Mouse (Mus musculus): ENCODE results near the gene Zfp184. TPM values are rescaled to one million over a fixed set of nuclear protein-coding genes. Genes with fewer than 3 reads are reported as not detected.
"Not testable (repeated sequence)": the region's sequence is repeated elsewhere in the genome, so short reads cannot be mapped to it uniquely, and the experiment has no call there.

The Zfp184 gene
- polyA plus RNA-seq (2015; fragmentation: Nextera tagmentation; extraction: Ambion mirVana), result 3.7 and 4.4 TPM in 2 replicates

DNA sequence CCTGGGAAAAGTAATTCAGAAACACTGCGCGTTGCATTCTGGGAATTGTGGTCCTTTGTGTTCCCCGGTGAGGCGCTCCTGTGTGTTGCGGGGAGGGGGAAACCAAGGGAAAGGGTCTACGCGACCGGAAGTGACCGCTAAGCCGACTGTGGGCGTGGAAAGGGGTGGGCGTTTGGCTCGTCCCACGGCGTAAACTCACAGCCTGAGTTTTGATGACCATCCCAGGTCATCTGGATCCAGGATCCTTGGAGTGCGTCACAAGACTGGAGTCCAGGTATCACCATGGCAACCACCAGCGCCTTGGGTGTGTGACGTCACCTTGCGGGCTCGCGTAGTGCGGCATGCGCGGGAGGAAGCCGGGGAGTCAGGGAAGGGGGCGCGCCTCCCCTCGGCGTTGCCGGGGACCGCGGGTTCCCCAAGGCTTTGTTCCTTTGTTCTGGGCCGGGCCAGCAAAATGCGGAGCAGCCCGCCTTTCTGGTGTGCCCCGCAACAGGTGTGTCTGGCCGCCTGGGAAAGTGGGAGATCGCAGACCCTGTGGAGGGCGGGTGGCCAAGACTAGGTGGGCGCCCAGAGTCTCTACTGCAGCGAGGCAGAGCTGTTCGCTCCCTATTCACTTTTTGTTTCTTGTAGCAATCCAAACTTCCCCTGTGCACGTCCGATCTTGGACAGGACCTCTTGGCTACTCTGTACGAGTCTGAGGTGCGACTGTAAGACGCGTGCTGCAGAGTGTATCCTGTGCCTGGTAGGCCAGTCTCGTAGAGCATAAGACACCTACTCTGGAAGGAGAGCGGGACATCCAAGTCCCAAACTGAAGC lies at the start of gene Zfp184:
Gene Zfp184 (plus strand): TSS at position 169 of the 815 bp plus-strand sequence.
- DNase-seq (ENCODE audit: low spot score), result peak; percentile 90

DNA sequence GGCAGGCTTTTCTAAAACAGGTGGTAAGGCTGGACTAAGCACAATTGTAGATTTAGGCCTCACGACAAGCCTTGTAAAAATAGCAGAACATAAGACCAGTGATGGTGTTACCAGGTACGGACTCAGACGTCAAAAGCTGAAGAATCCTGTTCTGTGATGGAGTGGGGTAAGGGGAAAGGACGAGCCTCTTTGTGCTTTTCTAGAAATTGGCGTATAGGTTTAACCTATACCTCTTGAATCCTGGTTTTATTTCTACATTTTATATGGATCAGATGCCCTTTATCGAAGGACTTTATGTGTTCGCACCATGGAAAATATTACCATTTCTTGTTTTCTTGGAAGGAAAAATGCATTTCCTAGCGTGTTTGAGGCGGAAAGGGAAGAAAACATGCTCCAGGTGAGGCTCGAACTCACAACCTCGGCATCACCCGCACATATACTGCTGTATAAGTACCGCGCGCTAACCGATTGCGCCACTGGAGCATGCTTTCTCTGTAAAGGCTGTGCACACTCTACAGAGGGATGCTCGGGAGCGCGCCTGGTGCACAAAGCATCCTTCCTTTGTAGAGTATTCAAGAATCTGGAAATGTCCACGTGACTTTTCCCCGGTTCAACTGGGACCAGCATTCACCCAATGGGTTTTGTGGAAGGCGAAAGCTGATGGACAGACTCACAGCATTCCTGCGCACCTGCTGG lies 48.2 kb upstream of the Zfp184 start:
- DNase-seq (ENCODE audit: low spot score), result peak; percentile 28

GRCm38 (mm10) chr13:21897245-21897634 lies 47.7 kb upstream of the Zfp184 start:
- DNase-seq (ENCODE audit: low spot score), result no peak

GRCm38 (mm10) chr13:21900870-21901565 lies 43.9 kb upstream of the Zfp184 start:
- DNase-seq (ENCODE audit: low spot score), result not testable (repeated sequence)

GRCm38 (mm10) chr13:21903500-21903899 lies 41.4 kb upstream of the Zfp184 start:
- no peak for DNase-seq (ENCODE audit: low spot score)

DNA sequence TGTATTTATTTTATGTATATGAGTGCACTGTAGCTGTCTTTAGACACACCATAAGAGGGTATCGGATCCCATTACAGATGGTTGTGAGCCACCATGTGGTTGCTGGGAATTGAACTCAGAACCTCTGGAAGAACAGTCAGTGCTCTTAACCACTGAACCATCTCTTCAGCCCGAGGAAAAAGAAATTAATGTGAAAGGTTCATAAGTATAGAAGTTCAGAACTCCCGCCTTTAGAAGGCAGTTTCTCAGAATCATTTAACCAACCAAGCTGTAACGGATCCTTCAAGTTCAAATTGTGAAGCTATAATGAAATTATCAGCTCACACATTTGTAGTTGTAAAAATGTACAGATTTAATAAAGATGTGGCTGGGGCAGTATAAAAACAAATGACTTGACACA lies 40.8 kb upstream of the Zfp184 start:
- not testable (repeated sequence) for DNase-seq (ENCODE audit: low spot score)

DNA sequence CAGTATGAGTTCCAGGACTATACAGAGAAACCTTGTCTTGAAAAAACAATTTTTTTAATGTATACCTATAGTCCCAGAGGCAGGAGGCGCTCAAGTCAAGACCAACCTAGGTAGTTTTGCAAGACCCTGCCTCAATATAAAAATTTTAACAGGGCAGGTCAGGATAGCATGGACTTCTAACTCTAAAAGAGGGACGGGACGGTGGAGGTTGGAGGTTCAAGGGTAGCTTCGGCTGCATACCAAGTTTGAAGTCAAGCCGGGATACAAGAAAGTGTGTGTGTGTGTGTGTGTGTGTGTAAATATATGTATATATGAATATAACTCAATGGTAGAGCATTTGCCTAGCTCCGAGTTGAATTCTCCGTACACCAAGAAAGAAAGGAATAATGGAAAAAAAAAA lies 38.6 kb upstream of the Zfp184 start:
- DNase-seq (ENCODE audit: low spot score), result no peak

GRCm38 (mm10) chr13:21906946-21907806 lies 37.7 kb upstream of the Zfp184 start:
- DNase-seq (ENCODE audit: low spot score), result peak; percentile 29

DNA sequence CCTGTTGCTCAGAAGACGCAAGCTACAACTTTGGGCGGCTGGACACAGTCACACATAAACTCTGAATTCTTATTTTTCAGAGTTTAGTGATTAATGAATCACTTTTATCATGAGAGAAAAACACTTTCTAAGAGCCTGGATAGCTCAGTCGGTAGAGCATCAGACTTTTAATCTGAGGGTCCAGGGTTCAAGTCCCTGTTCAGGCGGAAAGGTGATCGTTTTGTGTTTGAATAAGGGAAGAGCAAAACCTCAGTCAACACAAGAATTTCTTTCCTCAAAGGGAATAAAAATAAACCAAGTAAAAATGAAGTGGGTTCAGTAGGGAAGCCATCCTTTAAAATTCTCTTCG lies 37.1 kb upstream of the Zfp184 start:
- DNase-seq (ENCODE audit: low spot score), result not testable (repeated sequence)

DNA sequence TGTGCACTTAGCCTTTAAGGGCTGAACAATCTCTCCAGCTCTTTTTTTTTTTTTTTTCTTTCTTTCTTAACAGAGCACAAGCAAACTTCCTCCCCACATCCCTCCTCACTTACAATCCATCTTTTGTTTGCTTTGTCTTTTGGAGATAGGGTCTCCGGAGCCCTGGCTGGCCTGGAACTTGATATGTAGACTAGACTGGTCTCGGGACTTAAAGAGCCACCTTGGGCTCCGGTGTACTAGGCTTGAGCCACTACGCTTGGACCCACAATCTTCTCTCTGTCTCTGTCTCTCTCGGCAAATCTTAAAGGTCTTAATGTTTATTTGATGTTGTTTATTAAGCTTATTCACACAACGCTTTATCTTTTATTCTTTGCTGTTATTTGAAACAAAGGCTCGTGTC lies 34.2 kb upstream of the Zfp184 start:
- no peak for DNase-seq (ENCODE audit: low spot score)

DNA sequence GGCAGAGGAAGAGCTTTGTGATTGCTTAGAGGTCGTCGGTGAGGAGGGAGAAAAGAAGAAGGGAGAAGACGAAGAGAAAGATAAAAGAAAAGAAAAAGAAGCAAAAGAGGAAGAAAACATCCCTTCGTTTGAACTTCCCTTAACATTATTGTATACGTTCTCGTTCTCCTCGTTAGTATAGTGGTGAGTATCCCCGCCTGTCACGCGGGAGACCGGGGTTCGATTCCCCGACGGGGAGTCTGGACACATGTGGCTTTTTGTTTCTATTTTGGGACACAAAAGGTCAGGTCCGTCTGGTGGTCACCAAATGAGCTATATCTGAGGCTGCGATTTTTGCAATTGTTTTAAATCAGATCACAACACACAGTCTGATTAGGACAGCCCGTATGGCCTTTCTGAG lies 33.7 kb upstream of the Zfp184 start:
- DNase-seq (ENCODE audit: low spot score), result peak; percentile 45

DNA sequence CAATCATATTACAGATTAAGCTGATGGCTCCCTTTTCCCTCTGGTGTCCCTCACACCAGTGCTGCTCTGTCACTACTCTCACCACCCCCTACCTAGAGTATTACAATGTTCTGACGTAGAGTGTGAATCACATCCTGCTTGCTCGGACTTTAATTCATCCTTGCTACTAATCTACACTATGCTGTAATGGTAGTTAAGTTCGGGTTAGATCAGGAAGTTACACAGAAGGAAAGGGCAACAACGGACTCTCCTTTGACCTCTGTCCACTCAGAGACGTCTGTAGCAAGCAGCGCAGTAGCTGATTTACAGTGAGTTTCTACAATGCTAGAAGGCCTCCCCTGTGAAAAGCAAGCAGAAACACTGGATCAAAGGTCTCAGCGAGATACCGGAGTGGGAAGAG lies 31.0 kb upstream of the Zfp184 start:
- no peak for DNase-seq (ENCODE audit: low spot score)

- peak; percentile 25 for DNase-seq (ENCODE audit: low spot score)
Measured at GRCm38 (mm10) chr13:21914599-21914998, 30.3 kb upstream of the Zfp184 start.

DNA sequence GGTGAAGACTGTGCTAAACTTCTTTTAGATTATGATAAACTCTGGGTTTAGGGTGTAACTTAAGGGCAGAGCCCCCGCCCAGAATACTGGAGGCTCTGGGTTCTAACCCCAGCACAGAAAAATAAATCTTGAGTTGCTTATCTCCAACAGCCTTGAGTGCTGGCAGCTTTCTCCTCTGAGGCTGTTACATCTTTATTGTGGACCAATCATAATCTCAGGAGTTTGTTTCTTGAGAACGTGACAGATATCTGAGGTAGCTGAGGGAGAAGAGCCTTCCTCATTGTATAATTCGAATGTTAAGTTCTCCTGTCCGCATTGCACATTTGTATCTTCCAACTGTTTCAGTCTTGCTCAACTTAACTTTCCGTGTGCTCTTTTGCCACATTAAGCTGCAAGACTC lies 29.4 kb upstream of the Zfp184 start:
- DNase-seq (ENCODE audit: low spot score), result no peak

- DNase-seq (ENCODE audit: low spot score), result no peak
Measured at GRCm38 (mm10) chr13:21916056-21916455, 28.8 kb upstream of the Zfp184 start.

- DNase-seq (ENCODE audit: low spot score), result peak; percentile 76
Measured at GRCm38 (mm10) chr13:21917040-21917439, 27.9 kb upstream of the Zfp184 start.

DNA sequence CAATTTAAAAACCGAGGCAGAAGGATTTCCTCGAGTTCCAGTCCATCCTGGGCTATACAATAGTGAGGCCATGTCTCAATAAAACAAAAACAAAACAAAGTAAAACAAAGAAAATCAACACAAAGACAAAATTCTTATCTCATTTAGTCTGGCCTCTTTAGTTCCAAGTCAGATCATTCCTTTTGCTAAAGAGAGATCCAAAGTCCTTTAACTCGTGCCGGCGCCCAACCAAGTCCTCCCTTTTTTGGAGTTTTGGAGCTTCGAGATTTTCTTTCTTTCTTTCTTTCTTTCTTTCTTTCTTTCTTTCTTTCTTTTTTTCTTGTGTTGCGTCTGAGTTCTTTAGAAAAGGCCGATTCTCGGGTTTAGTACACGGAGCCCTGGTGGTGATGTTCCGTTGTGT lies 27.4 kb upstream of the Zfp184 start:
- DNase-seq (ENCODE audit: low spot score), result no peak

GRCm38 (mm10) chr13:21917992-21918391 lies 26.9 kb upstream of the Zfp184 start:
- DNase-seq (ENCODE audit: low spot score), result no peak

- peak; percentile 84 for DNase-seq (ENCODE audit: low spot score)
Measured at GRCm38 (mm10) chr13:21918570-21919419, 26.1 kb upstream of the Zfp184 start.

DNA sequence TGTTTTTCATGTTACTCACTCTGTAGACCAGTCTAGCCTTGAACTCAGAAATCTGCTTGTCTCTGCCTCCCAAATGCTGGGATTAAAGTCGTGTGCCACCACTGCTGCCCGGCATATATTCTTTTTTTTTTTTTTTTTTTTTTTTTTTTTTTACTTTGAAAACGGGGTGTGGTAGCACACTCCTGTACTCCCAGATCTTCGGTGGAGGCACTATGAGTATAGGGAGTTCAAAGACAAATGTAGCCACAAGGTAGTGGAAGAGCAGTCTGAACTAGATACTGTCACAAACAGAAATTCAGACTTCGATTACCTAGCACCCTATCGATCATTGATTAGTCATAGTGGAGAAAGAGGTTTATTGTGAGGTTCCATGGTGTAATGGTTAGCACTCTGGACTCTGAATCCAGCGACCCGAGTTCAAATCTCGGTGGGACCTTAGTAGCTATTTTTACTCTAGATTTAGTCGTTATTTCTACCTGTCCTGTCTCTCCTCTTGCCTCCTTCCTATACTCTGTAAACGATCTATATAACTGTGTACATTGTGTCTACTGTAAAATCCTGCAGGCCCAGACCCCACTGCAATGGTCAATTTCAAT lies 25.0 kb upstream of the Zfp184 start:
- DNase-seq (ENCODE audit: low spot score), result peak; percentile 54

Measured in thymus, postnatal 0 days (tissue).